Mouse (Mus musculus): Measurements from ENCODE around the gene Olfr679. TPM values are rescaled to one million over a fixed set of nuclear protein-coding genes. Genes with fewer than 3 reads are reported as not detected.
"Not testable (repeated sequence)": the region's sequence is repeated elsewhere in the genome, so short reads cannot be mapped to it uniquely, and the experiment has no call there.

The Olfr679 gene
- total RNA-seq (2014; rRNA removed; ENCODE audit: low replicate concordance) (not detected in 2 replicates), polyA plus RNA-seq (2015; fragmentation: Nextera tagmentation; extraction: Ambion mirVana) (not detected in 2 replicates)

- H3K4me2 ChIP-seq (ENCODE audit: low read depth, low read length): no peak within 1 kb of the TSS
Measured at GRCm38 (mm10) chr7:105080905-105081304, at the start of gene Olfr679. Gene Olfr679 (plus strand): TSS chr7:105081205.

GRCm38 (mm10) chr7:105032398-105032797 lies 48.6 kb upstream of the Olfr679 start, which contains the start of gene Olfr676:
Gene Olfr676 (plus strand): TSS chr7:105032698.
- Histone ChIP-seq H3K27ac (ENCODE audit: low read depth) (no peak within 1 kb of the TSS), H3K4me3 (ENCODE audit: low read depth, low read length) (no peak within 1 kb of the TSS), H3K4me2 (ENCODE audit: low read depth, low read length) (no peak within 1 kb of the TSS), H3K27me3 (ENCODE audit: control insufficient read depth, insufficient read depth, low read length) (no peaks in the 10 kb centered on the region), H3K9me3 (replicated peaks; ENCODE audit: control insufficient read depth, low read length) (no peaks in the 10 kb centered on the region), H3K9ac (replicated peaks; ENCODE audit: low read depth, low read length) (no peak within 1 kb of the TSS), H3K36me3 (replicated peaks; ENCODE audit: control insufficient read depth, insufficient read depth, low read length) (no peaks in the 10 kb centered on the region), H3K4me1 (ENCODE audit: control insufficient read depth, insufficient read depth) (no peaks in the 10 kb centered on the region)
- DNase-seq (ENCODE audit: low spot score): no peak
- ATAC-seq (ENCODE audit: insufficient read depth, low read depth): no peak
- TF ChIP-seq CTCF (IDR thresholded peaks at IDR 0.05; ENCODE audit: low read depth) (no peak), EP300 (IDR thresholded peaks at IDR 0.05; ENCODE audit: low read depth) (no peak)

More at GRCm38 (mm10) chr7:105080905-105081304, at the start of gene Olfr679:
- Histone ChIP-seq H3K27me3 (ENCODE audit: control insufficient read depth, insufficient read depth, low read length) (no peaks in the 10 kb centered on the region), H3K27ac (ENCODE audit: low read depth) (no peak within 1 kb of the TSS), H3K9me3 (replicated peaks; ENCODE audit: control insufficient read depth, low read length) (no peaks in the 10 kb centered on the region), H3K4me3 (ENCODE audit: low read depth, low read length) (no peak within 1 kb of the TSS), H3K36me3 (replicated peaks; ENCODE audit: control insufficient read depth, insufficient read depth, low read length) (no peaks in the 10 kb centered on the region), H3K4me1 (ENCODE audit: control insufficient read depth, insufficient read depth) (no peaks in the 10 kb centered on the region), H3K9ac (replicated peaks; ENCODE audit: low read depth, low read length) (no peak within 1 kb of the TSS)
- TF ChIP-seq CTCF (IDR thresholded peaks at IDR 0.05; ENCODE audit: low read depth) (no peak), EP300 (IDR thresholded peaks at IDR 0.05; ENCODE audit: low read depth) (no peak)
- 32% methylated on average over 1 of the region's 1 CpGs for WGBS
- ATAC-seq (ENCODE audit: insufficient read depth, low read depth): no peak
- no peak for DNase-seq (ENCODE audit: low spot score)

GRCm38 (mm10) chr7:105033836-105034235 lies 47.2 kb upstream of the Olfr679 start:
- H3K4me1 ChIP-seq (ENCODE audit: control insufficient read depth, insufficient read depth); H3K4me2 ChIP-seq (ENCODE audit: low read depth, low read length); H3K27me3 ChIP-seq (ENCODE audit: control insufficient read depth, insufficient read depth, low read length); H3K36me3 ChIP-seq (replicated peaks; ENCODE audit: control insufficient read depth, insufficient read depth, low read length); H3K9ac ChIP-seq (replicated peaks; ENCODE audit: low read depth, low read length); H3K27ac ChIP-seq (ENCODE audit: low read depth); H3K4me3 ChIP-seq (ENCODE audit: low read depth, low read length); DNase-seq (ENCODE audit: low spot score); H3K9me3 ChIP-seq (replicated peaks; ENCODE audit: control insufficient read depth, low read length); ATAC-seq (ENCODE audit: insufficient read depth, low read depth): not testable (repeated sequence)
- peak; percentile 15; the same call in 1 of the 2 replicates for TF ChIP-seq CTCF (IDR thresholded peaks at IDR 0.05; ENCODE audit: low read depth)
- 48% methylated on average over 5 of the region's 5 CpGs for WGBS

- Histone ChIP-seq H3K27me3 (ENCODE audit: control insufficient read depth, insufficient read depth, low read length) (no peaks in the 10 kb centered on the region), H3K9me3 (replicated peaks; ENCODE audit: control insufficient read depth, low read length) (no peaks in the 10 kb centered on the region), H3K36me3 (replicated peaks; ENCODE audit: control insufficient read depth, insufficient read depth, low read length) (no peaks in the 10 kb centered on the region), H3K27ac (ENCODE audit: low read depth) (no peak overlapping the region), H3K4me3 (ENCODE audit: low read depth, low read length) (no peak overlapping the region), H3K4me2 (ENCODE audit: low read depth, low read length) (no peak overlapping the region), H3K9ac (replicated peaks; ENCODE audit: low read depth, low read length) (no peak overlapping the region), H3K4me1 (ENCODE audit: control insufficient read depth, insufficient read depth) (no peaks in the 10 kb centered on the region)
- TF ChIP-seq EP300 (IDR thresholded peaks at IDR 0.05; ENCODE audit: low read depth) (no peak), CTCF (IDR thresholded peaks at IDR 0.05; ENCODE audit: low read depth) (no peak)
- DNase-seq (ENCODE audit: low spot score) (no peak), ATAC-seq (ENCODE audit: insufficient read depth, low read depth) (no peak)
Measured at GRCm38 (mm10) chr7:105058951-105059350, 22.1 kb upstream of the Olfr679 start.

- H3K9ac ChIP-seq (replicated peaks; ENCODE audit: low read depth, low read length): no peak within 1 kb of the TSS
- H3K9me3 ChIP-seq (replicated peaks; ENCODE audit: control insufficient read depth, low read length): no peaks in the 10 kb centered on the region
- H3K27me3 ChIP-seq (ENCODE audit: control insufficient read depth, insufficient read depth, low read length): no peaks in the 10 kb centered on the region
- no peak for ATAC-seq (ENCODE audit: insufficient read depth, low read depth)
- TF ChIP-seq CTCF (IDR thresholded peaks at IDR 0.05; ENCODE audit: low read depth): no peak
- no peak for TF ChIP-seq EP300 (IDR thresholded peaks at IDR 0.05; ENCODE audit: low read depth)
- H3K4me2 ChIP-seq (ENCODE audit: low read depth, low read length): no peak within 1 kb of the TSS
- no peak for DNase-seq (ENCODE audit: low spot score)
- no peak within 1 kb of the TSS for H3K27ac ChIP-seq (ENCODE audit: low read depth)
- 71% methylated on average over 1 of the region's 1 CpGs for WGBS
- H3K4me1 ChIP-seq (ENCODE audit: control insufficient read depth, insufficient read depth): no peaks in the 10 kb centered on the region
- no peaks in the 10 kb centered on the region for H3K36me3 ChIP-seq (replicated peaks; ENCODE audit: control insufficient read depth, insufficient read depth, low read length)
- H3K4me3 ChIP-seq (ENCODE audit: low read depth, low read length): no peak within 1 kb of the TSS
Measured at GRCm38 (mm10) chr7:105064175-105064574, 16.8 kb upstream of the Olfr679 start, which contains the start of gene Olfr678. Gene Olfr678 (plus strand): TSS chr7:105064475.

GRCm38 (mm10) chr7:105092717-105093116 lies 11.7 kb downstream of the Olfr679 start, which contains the start of gene Olfr680-ps1:
Gene Olfr680-ps1 (minus strand): TSS chr7:105092817.
- not testable (repeated sequence) for H3K4me1 ChIP-seq (ENCODE audit: control insufficient read depth, insufficient read depth); H3K9me3 ChIP-seq (replicated peaks; ENCODE audit: control insufficient read depth, low read length); ATAC-seq (ENCODE audit: insufficient read depth, low read depth); H3K27ac ChIP-seq (ENCODE audit: low read depth); H3K4me2 ChIP-seq (ENCODE audit: low read depth, low read length); H3K36me3 ChIP-seq (replicated peaks; ENCODE audit: control insufficient read depth, insufficient read depth, low read length); H3K27me3 ChIP-seq (ENCODE audit: control insufficient read depth, insufficient read depth, low read length); H3K4me3 ChIP-seq (ENCODE audit: low read depth, low read length); DNase-seq (ENCODE audit: low spot score); H3K9ac ChIP-seq (replicated peaks; ENCODE audit: low read depth, low read length)
